Mouse (Mus musculus) thymus, postnatal 36 days (tissue): ENCODE results near the gene Cactin.

Experiments
- DNase-seq, 2 experiments: peaks; one replicate each; pipeline ENCODE4 v3.0.0; 2022; ENCODE audit warnings: mixed read lengths in 2 of 2

Cactin gene

DNA sequence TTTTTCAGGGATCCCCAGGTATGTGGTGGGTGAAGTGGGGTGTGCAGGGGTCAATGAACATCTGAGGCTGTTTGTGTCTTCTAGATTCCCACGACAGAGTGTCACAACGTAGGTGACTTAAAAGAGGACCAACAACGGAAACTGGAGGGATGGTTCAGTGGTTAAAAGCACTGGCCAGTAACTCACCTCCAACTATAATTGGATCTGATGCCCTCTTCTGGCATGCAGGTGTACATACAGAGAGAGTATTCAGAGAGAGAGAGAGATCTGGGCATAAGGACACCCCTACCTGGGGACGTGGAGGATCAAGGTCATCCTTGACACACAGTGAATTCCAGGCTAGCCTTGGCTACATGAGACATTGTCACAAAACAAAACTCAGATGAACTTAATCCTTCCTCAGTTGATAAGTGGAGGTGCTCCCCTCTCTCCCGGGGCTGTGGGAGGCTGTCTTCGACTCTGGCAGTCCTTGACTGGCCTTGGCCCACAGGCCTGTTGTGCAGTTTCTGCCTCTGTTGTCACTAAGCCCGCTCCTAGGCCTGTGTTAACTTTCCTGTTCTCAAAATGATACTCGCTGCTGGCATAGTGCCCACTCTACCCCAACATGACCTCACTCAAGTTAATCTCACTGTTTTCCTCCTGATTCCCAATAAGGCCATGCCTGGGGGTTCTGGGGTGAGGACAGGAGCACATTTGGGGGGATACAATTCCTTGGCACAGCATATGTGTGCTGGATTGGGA lies 23.7 kb downstream of the Cactin start:
- no peak for DNase-seq

DNA sequence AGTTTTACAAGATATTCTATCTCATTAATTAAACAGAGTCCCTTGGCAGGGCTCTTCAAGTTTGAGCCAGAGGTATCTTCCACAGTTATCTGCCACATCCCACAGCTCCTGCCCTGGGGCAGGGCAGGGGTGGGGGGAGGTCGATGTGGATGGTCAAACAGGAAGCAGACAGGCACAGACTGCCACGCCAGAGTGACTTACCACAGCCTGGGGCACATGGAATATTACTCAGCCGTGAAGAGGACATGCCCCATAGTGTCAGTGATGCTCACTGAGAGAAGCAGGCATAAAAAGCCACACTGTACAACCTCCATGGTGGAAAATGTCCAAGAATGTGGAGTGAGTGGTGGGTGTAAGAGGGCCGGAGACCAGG lies 24.2 kb downstream of the Cactin start:
- DNase-seq: no peak

GRCm38 (mm10) chr10:81346453-81347067 lies 25.7 kb downstream of the Cactin start:
- peak in 1 of 2 experiments; percentile 61 for DNase-seq

DNA sequence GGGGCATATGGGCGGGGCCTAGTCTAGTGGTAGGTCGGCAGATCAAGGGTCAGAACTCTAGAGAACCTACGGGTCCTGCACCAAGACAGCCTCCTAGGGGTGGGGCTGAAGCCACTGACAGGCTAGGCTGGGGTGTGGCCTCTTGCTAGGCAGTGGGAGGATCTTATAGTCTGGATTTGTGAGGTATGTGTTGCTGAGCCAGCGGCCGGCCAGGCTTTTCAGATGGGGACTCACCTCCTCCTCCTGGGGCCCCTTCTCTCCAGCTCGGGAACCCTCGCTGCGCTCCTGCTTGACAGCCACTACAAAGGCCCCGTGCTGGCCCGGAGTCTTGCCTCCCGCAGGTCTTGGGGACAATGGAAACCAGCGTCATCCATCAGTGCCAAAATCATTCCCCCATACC lies 28.2 kb downstream of the Cactin start:
- DNase-seq: peak in 1 of 2 experiments; percentile 56

DNA sequence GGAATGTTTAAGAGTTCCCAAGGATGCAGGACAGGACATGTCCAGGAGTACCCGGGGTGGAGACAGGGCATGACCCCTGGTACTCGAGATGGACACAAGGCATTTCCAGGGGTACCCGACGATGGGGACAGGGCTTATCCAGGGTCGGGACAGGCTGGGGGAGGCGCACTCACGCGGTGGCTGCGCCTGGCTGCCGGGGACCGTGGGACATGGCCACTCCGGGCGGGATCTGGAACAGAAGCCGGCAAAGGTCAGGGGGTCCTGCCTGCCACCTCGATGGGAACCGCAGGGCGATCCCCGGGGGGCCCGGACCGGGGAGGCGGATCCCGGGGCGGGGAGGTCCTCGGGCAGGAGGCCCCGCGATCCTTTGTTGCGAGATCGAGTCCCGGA lies 29.1 kb downstream of the Cactin start:
- DNase-seq: no peak

- DNase-seq: peak; percentile 99 to 100
Measured at GRCm38 (mm10) chr10:81350351-81351063, 29.6 kb downstream of the Cactin start, which contains the start of gene Hmg20b. Gene Hmg20b (minus strand): TSS chr10:81350480.

DNA sequence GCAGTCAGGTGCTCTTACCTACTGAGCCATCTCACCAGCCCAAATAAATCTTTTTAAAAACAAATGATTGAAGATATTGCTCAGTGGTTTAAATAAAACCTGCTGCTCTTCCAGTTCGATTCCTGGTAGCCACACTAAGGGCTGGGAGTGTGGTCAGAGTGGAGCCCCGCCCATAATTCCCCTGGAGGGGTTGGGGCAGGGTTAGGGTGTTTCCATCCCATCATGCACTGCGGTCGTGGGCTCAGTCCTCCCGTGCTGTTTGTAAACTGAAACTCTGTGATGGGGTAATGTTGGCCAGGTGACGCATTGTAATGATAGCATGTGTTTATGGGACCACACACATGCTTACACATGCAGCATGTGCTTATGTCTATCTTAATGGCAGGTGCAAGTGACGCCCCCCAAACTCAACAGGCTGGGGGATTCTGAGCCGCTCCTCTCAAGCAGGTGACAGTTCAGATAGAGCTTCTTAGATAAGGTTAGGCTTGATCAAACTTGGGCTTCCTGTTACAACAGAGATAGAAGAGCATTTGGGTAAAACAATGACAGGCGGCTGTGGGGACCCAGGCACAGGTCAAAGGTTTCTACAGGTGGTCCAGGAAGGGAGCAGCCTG lies 30.9 kb downstream of the Cactin start:
- peak; percentile 68 to 77 for DNase-seq

DNA sequence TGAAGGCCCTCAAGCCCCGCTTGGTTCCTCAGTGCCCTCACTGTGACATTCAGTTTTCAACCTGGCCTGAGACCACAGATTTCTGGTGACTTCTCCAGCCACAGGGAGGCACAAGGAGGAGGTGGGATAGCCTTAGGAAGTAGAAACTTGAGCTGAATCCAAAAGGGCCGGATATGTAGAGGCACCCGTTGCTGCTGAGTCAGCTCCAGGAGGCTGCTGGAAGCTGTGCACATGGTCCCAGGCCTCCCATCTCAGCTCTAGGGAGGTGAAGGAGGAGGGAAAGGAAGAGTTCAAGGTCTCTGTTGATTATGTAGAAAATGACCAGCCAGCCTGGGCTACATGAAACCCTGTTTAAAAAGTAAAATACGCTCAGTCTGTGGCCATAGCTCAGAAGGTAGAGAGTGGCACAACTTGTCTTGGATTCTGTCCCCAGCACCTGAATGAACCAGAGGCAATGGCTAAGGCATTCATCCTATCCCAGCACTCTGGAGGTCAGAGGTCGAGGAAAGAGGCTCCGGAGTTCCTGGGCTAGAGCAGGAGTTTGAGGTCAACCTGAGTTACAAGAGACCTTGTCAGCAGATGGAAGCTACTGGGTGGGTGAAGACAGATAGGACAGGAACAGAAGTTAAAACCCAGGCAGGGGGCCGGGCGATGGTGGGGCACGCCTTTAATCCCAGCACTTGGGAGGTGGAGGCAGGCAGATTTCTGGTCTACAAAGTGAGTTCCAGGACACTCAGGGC lies 34.0 kb downstream of the Cactin start:
- DNase-seq: no peak

DNA sequence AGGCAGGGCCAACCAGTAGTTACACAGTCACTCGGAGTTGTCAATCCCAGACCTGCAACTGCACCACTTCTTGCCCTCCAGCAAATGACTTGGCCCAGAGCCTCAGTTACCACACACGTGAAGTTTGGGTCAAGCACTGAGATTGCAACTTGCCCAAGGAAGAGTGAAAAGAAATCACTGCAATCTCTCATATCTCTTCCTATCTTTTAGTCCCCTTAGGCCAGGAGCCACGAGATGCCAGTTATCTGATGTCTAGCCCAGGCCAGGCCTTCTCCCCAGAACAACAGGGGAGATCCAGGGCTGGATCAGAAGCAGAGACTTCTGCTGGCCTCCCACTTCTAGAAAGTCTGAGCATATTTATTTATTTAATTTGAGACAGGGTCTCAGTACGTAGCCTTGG lies 34.6 kb downstream of the Cactin start:
- no peak for DNase-seq

DNA sequence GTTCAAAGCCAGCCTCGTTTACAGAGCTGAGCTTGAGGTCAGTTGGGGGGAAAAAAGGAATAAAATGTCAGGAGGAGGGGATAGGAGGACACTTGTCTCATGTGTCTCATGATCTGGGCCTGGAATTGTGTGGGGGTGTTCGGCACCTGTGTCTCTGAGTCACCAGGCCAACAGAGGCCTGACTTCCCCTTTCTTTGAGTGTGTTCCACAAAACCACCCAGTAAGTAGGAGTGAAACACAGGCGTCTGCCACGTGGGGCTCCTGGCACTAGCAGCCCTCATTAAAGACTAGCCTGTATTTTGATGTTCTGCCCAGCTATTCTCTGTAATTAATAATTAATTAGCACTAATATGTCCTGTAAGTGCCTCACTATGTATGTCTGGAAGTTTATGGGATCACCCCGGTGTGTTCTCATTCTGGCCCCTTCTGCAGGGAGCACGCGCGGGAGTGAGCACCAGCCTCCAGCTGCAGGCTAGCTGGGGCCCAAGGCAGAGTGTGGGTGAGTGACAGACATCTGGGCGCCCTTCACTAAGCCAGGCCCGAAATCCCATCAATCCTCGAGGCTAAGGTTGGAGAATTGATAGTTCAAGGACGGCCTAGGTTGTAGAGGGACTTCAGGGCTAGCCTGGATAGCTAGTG lies 35.6 kb downstream of the Cactin start:
- DNase-seq: no peak

DNA sequence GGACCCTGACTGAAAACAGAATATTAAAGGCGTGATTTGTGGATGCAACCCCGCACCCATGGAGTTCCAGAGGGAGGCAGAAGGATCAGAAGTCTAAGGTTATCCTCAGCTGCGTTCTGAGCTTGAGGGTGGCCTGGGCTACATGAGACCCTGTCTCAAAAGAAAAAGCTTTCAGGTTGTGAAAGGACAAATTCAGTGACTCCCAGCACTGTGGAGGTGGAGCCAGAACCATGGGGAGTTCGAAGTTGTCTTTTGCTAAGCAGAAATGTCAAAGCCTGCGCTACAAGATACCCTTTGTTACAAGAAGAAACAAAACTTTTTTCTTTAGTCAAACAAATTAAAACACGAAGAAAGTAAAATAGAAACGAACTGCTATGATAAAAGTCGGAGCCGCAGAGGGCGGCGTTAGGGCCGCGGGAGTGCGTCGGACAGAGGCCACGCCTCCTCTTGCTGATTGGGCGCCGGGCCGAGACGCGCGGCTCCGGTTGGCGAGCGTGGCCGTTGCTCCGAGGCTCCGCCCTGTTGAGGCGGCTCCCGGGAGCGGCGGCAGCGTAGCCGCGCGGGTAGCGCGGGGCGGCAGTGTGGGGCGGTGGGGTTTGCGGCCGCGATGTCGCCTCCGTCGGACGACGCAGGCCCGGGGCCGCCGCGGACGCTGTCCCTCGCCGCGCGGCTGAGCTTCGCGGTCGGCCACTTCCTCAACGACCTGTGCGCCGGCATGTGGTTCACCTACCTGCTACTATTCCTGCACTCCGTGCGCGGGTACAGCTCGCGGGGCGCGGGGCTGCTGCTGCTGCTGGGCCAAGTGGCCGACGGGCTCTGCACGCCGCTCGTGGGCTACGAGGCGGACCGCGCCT lies 36.3 kb downstream of the Cactin start, which contains the start of gene Mfsd12:
Mfsd12 (plus strand) TSS at position 501 of the 854 bp plus-strand sequence.
- peak; percentile 89 to 94 for DNase-seq

DNA sequence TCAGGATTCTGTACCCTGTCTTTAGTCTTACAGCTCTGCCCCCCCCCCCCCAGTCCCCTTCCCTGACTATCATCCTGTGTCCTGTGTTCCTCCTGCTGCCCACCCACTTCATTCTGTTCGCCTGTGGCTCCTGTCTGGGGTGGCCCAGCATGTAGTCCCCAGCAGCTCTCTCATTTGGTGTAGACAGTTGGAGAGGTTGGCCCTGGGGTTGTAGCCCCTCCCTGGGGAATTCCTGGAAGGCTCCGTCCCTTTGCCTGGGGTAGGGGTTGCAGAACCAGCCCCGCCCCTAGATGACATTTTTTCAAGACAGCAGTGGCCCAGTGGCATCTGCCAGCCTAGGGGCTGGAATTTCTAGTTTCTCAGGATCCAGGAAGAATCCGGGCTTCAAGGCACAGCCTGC lies 37.3 kb downstream of the Cactin start:
- DNase-seq: no peak

DNA sequence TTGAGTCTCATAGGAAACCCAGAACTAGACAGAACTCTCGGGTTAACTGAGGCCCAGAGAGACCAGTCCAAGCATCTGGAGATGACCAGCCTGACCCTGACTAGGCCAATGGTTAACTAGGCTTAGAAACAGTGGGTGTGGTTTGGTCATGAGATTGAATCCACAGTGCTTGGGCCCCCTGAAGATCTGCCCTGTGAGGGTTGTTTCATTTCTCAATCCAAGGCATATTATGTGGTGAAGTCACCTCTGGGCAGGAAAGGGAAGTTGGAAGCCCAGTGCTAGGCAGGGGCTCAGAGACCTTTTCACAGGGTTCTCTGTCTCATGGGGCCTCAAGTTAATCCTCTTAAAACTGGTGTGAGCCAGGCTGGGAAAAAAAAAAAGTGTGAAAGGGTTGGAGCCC lies 37.9 kb downstream of the Cactin start:
- DNase-seq: no peak

DNA sequence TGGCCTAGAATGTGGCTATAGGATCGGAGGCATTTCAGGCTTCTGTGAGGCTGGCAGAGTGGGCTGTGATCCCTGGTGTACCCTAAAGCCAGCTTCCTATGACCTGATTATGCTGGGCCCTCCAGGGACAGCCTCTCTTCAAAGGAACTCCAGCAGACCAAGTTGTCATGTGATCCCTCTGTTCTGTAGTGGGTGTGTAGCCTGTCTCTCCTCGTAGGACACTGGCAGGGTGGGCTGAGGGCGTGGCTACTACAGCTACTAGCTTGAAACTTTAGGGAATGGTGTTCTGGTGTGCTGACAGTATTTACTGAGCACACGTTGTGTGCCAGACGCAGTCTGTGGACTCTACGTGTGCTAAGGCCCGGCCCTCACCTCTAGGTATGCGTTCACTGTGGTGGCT lies 39.8 kb downstream of the Cactin start:
- DNase-seq: no peak

- no peak for DNase-seq
Measured at GRCm38 (mm10) chr10:81362336-81362949, 41.5 kb downstream of the Cactin start.

DNA sequence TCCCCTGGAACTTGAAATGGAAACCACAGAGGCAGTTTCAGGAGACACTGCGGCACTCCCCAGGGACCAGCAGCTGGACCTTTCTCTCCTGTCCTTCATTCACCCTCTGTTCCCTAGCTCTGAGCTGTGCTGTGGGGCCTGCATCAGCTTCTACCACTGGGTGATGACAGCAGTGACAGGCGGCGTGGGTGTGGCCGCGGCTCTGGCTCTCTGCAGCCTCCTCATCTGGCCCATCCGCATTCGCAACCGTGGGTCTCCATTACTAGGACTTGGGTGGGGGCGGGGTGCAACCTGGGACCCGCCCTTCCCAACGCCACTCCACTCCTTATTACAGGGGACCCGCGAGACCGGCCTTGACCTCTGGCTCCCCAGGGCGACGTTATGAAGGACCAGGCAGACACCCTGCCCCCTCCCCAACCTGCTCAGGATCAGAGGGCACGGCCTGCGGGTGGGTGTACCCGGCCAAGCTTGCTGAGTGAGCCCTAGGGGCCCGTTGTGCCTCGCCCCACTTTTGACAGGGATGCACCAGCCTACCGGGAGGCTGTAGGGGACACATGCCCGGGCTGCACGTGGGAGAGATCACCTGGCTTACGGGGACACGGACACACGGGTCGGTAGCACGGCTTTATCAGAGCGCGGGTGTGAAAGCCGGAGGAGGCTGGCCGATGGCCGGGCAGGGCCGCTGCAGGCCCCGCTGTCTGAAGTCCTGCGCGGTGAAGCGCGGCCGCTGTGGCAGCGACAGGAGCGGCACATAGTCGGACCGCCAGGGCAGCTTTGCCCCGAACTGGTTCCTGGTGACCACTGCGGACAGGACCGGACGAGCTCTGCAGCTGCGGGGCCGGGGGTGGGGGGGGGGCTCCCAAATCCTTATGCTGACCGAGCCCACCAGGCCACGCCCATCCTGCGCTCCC lies 42.8 kb downstream of the Cactin start:
- peak in 1 of 2 experiments; percentile 33 for DNase-seq

- peak in 1 of 2 experiments; percentile 29 for DNase-seq
Measured at GRCm38 (mm10) chr10:81364666-81365065, 43.8 kb downstream of the Cactin start.

DNA sequence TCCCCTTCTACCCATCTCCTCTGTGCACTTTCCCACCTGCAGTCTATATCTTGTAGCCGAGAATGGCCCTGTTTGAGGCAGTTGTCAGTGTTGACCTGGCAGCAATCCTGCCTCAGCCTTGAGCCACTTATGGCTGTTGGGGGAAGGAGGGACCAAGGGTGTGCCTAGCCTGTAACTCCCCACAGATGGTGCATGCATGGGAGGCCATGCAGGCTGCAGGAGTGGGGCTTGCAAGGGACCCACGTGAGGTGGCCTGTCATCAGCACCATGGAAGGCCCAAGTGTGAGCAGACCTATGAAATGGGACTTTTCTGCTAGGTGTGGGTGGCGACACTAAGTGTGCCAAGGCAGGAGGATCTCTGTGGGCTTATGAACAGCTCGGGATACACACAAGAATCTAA lies 44.2 kb downstream of the Cactin start:
- no peak for DNase-seq

DNA sequence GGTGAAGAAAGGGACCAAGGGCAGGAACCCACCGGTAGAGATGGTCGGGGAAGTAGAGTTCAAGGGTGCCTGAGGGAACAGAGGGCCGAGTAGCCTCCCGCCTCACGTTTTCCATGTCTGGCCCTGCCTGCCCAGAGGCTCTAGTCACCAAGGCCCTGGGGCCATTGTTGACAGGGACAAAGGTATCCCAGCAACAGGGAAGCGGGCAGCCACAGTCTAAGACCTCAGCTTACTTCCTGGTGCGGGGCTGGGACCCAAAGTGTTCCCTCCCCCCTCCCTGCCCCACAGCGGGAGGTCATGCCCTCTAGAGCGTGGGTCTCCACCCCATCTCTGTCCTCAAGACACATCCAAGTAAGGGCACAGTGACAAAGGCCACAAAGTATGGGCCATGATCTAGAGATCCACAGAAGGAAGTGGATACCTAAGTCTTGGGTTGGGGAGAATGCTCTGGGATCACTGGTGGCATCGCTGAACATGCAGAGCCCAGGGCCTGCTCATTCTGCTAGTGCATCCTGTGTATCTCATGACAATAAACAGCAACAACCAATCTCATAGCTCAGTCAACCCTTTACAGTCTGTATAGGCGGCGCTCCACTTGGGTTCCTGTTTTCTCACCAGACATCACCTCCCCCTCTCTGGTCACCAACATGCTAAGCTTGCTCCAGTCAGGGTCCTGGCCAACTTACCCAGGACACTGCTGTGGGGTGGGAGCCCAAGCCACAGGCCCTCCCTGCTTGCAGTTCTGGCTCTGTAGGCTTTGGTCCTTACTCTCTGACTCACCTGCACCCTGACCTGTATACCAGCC lies 45.0 kb downstream of the Cactin start, which contains the start of gene 4930404N11Rik:
4930404N11Rik (minus strand) TSS at position 145 of the 805 bp plus-strand sequence.
- no peak for DNase-seq
